Mouse (Mus musculus) neural tube, embryonic 14.5 days (tissue): ENCODE data around the gene Ptpro. TPM values are rescaled to one million over a fixed set of nuclear protein-coding genes. Genes with fewer than 3 reads are reported as not detected.

Experiments used
- ATAC-seq: fragments of 200-750 bp; cut with Nextera tagmentation; 2 replicates; pipeline ENCODE4 v1.8.0; 2017; ENCODE audit warnings: low read depth, mild to moderate bottlenecking, moderate TSS enrichment, moderate library complexity
- H3K27ac ChIP-seq: fragments of 300-500 bp; sonication (generic); 2 replicates; pipeline ENCODE4 v1.5.1; 2014; ENCODE audit warnings: low read depth, mild to moderate bottlenecking, control low read depth, low read length, moderate library complexity, mixed read lengths
- H3K27me3 ChIP-seq: fragments of 300-500 bp; sonication (generic); 2 replicates; pipeline ENCODE4 v1.6.1; 2014; ENCODE audit warnings: low read length; ENCODE audit not compliant: control insufficient read depth, insufficient read depth
- H3K36me3 ChIP-seq: fragments of 300-500 bp; sonication (generic); 2 replicates; pipeline ENCODE4 v1.6.1; 2014; ENCODE audit warnings: low read length, mixed read lengths; ENCODE audit not compliant: control insufficient read depth, insufficient read depth
- H3K4me1 ChIP-seq: fragments of 300-500 bp; sonication (generic); 2 replicates; pipeline ENCODE4 v1.6.1; 2014; ENCODE audit warnings: low read length; ENCODE audit not compliant: control insufficient read depth, insufficient read depth
- H3K4me2 ChIP-seq: fragments of 300-500 bp; sonication (generic); 2 replicates; pipeline ENCODE4 v1.6.1; 2014; ENCODE audit warnings: mild to moderate bottlenecking, low read depth, low read length, control low read depth
- H3K4me3 ChIP-seq: fragments of 300-500 bp; sonication (generic); 2 replicates; pipeline ENCODE4 v1.5.1; 2014; ENCODE audit warnings: low read depth, low read length, control low read depth, mixed read lengths
- H3K9ac ChIP-seq: fragments of 300-500 bp; sonication (generic); replicated peaks from 2 replicates; pipeline ENCODE4 v1.6.1; 2014; ENCODE audit warnings: low read depth, mild to moderate bottlenecking, control low read depth, low read length, mixed read lengths
- H3K9me3 ChIP-seq: fragments of 300-500 bp; sonication (generic); 2 replicates; pipeline ENCODE4 v1.6.1; 2016; ENCODE audit warnings: low read length; ENCODE audit not compliant: control insufficient read depth
- WGBS: fragments of 180-500 bp; shearing (Covaris S2); extraction: QIAGEN DNeasy Blood & Tissue Kit; methylation state at CpG from one replicate; pipeline ENCODE4 v1.1.7; 2014; 5-methylcytosine and 5-hydroxymethylcytosine counted together
- polyA plus RNA-seq: library from polyadenylated mRNA; unstranded; fragments of >200 nt; fragmentation: Nextera tagmentation; extraction: Ambion mirVana; gene quantifications from 2 replicates; pipeline ENCODE4 v1.2.1, GENCODE M21; 2014

The Ptpro gene
- polyA plus RNA-seq, 1 experiment from 2014 or later: 56.4 TPM

- Histone ChIP-seq H3K4me1 (no peaks in the 10 kb centered on the region), H3K4me2 (no peak overlapping the region), H3K27ac (no peak overlapping the region), H3K27me3 (no peaks in the 10 kb centered on the region), H3K4me3 (no peak overlapping the region), H3K9me3 (no peaks in the 10 kb centered on the region), H3K36me3 (no peaks in the 10 kb centered on the region), H3K9ac (no peak overlapping the region)
- 51% methylated on average over 5 of the region's 5 CpGs for WGBS
- ATAC-seq: no peak
Observed at GRCm38 (mm10) chr6:137343688-137344441, 91.7 kb downstream of the Ptpro start.

DNA sequence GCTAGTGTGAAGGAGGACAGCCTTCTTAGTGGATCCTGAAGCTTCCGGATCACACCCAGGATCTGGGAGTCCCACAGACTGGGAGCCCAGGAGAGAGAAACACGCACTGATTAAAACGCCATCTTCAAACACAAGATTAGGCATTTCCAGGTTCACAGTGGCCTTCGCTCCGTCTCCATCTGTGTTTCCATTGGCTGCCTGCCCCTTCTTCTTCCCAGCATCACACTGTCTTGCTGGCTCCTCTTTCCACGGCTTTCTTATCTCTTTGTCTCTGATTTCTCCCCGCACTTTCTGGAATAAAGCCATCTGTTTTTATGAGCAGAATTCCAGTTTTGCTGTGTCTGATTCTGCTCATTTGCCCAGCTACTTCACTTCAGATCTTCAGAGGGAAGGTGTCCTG, 108.0 kb downstream of the Ptpro start:
- no peak overlapping the region for H3K4me2 ChIP-seq
- WGBS: 87% methylated on average over 7 of the region's 7 CpGs
- no peak overlapping the region for H3K27ac ChIP-seq
- H3K36me3 ChIP-seq: no peaks in the 10 kb centered on the region
- ATAC-seq: no peak
- no peaks in the 10 kb centered on the region for H3K27me3 ChIP-seq
- no peak overlapping the region for H3K9ac ChIP-seq
- no peaks in the 10 kb centered on the region for H3K9me3 ChIP-seq
- H3K4me3 ChIP-seq: no peak overlapping the region
- no peaks in the 10 kb centered on the region for H3K4me1 ChIP-seq

GRCm38 (mm10) chr6:137362216-137362615, 110.1 kb downstream of the Ptpro start:
- Histone ChIP-seq H3K27ac (no peak overlapping the region), H3K4me3 (no peak overlapping the region), H3K27me3 (no peaks in the 10 kb centered on the region), H3K4me2 (no peak overlapping the region), H3K36me3 (no peaks in the 10 kb centered on the region), H3K4me1 (no peaks in the 10 kb centered on the region), H3K9ac (no peak overlapping the region), H3K9me3 (no peaks in the 10 kb centered on the region)
- WGBS: 56% methylated on average over 8 of the region's 8 CpGs
- ATAC-seq: peak; percentile 58; the same call in 1 of the 2 replicates

DNA sequence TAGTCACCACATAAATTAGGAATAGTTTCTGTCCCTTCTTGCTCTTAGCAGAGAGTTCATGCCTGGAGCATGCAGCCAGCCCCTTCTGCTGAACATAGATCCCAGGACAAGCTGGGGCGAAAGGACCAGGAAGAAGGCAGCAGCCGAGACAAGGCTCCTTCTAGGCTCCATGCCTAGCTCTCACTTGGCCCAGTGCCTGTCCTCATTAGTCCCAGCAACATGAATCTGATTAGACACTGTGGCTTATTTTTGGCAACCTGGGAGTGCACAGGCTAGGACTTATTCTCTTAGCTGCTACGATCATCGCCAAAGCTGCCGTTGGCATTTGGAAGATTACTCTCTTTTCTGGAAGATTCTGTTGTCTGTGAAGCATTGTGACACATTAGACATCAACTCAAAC, 112.6 kb downstream of the Ptpro start:
- H3K4me3 ChIP-seq: no peak overlapping the region
- no peak for ATAC-seq
- no peaks in the 10 kb centered on the region for H3K27me3 ChIP-seq
- H3K4me2 ChIP-seq: no peak overlapping the region
- no peaks in the 10 kb centered on the region for H3K36me3 ChIP-seq
- H3K27ac ChIP-seq: no peak overlapping the region
- WGBS: 55% methylated on average over 5 of the region's 5 CpGs
- no peak overlapping the region for H3K9ac ChIP-seq
- no peaks in the 10 kb centered on the region for H3K4me1 ChIP-seq
- no peaks in the 10 kb centered on the region for H3K9me3 ChIP-seq

- Histone ChIP-seq H3K27ac (no peak overlapping the region), H3K4me1 (no peaks in the 10 kb centered on the region), H3K4me2 (no peak overlapping the region), H3K9ac (no peak overlapping the region), H3K9me3 (no peaks in the 10 kb centered on the region), H3K27me3 (no peaks in the 10 kb centered on the region), H3K4me3 (no peak overlapping the region), H3K36me3 (no peaks in the 10 kb centered on the region)
- no peak for ATAC-seq
- WGBS: 83% methylated on average over 2 of the region's 2 CpGs
Observed at GRCm38 (mm10) chr6:137365637-137366036, 113.5 kb downstream of the Ptpro start.

GRCm38 (mm10) chr6:137370745-137371144, 118.6 kb downstream of the Ptpro start:
- Histone ChIP-seq H3K27ac (no peak overlapping the region), H3K27me3 (no peaks in the 10 kb centered on the region), H3K9ac (no peak overlapping the region), H3K36me3 (no peaks in the 10 kb centered on the region), H3K4me2 (no peak overlapping the region), H3K4me1 (no peaks in the 10 kb centered on the region), H3K4me3 (no peak overlapping the region), H3K9me3 (no peaks in the 10 kb centered on the region)
- 67% methylated on average over 8 of the region's 8 CpGs for WGBS
- no peak for ATAC-seq

- no peak for ATAC-seq
- H3K9me3 ChIP-seq: no peaks in the 10 kb centered on the region
- no peaks in the 10 kb centered on the region for H3K36me3 ChIP-seq
- H3K4me3 ChIP-seq: no peak overlapping the region
- WGBS: 70% methylated on average over 6 of the region's 6 CpGs
- no peaks in the 10 kb centered on the region for H3K4me1 ChIP-seq
- no peak overlapping the region for H3K27ac ChIP-seq
- H3K4me2 ChIP-seq: no peak overlapping the region
- no peak overlapping the region for H3K9ac ChIP-seq
- H3K27me3 ChIP-seq: no peaks in the 10 kb centered on the region
Observed at GRCm38 (mm10) chr6:137371455-137371854, 119.3 kb downstream of the Ptpro start.

DNA sequence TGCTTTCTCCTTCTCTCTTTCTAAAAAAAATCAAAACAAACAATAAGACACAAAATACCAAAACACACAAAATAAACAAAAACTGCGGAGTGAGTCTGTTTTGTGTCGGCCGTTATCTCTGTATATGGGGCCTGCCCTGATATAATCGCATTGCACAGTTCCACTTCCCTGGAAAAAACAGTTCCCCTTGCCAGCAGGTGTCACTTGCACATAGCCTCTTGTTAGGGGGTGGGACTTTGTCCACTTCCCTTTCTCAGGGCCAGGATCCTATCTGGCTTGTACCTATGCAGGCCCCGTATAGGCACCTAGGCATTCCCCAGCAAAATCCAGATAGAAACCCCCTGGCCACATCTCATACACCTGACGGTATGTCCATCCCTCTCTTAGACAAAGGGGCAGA, 121.8 kb downstream of the Ptpro start:
- no peaks in the 10 kb centered on the region for H3K4me1 ChIP-seq
- H3K9ac ChIP-seq: no peak overlapping the region
- WGBS: 94% methylated on average over 6 of the region's 6 CpGs
- H3K4me3 ChIP-seq: no peak overlapping the region
- H3K36me3 ChIP-seq: peaks cover 2% of the 10 kb centered on the region; the same call in 1 of the 2 replicates
- H3K27me3 ChIP-seq: no peaks in the 10 kb centered on the region
- no peak overlapping the region for H3K4me2 ChIP-seq
- ATAC-seq: no peak
- H3K27ac ChIP-seq: no peak overlapping the region
- H3K9me3 ChIP-seq: no peaks in the 10 kb centered on the region

DNA sequence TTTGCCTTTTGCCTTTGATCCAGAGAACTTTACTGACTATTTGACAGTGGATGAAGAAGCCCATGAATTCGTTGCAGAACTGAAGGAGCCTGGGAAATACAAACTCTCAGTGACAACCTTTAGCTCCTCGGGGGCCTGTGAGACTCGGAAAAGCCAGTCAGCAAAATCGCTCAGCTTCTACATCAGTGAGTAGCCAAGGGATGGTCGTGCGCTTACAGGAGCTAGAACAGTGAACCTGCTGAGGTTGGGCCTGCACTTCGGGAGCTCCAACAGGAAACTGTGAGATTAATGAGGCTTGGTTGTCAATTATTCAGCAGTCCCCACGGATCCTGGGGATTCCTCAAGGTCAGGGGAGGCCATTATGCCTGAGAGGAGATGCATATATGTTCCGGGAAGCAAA, 130.4 kb downstream of the Ptpro start:
- Histone ChIP-seq H3K9ac (no peak overlapping the region), H3K27me3 (no peaks in the 10 kb centered on the region), H3K4me2 (no peak overlapping the region), H3K4me3 (no peak overlapping the region), H3K27ac (no peak overlapping the region), H3K4me1 (no peaks in the 10 kb centered on the region), H3K36me3 (peaks cover 13% of the 10 kb centered on the region; the same call in 1 of the 2 replicates), H3K9me3 (no peaks in the 10 kb centered on the region)
- 56% methylated on average over 9 of the region's 9 CpGs for WGBS
- ATAC-seq: no peak; the same call in 1 of the 2 replicates
